Mouse (Mus musculus) ES-CJ7 (cell line): Measurements from ENCODE around the gene Nacc2.

ENCODE experiments used
- DNase-seq: peaks from one replicate; pipeline ENCODE4 v3.0.0; 2011; ENCODE audit warnings: low read depth, low spot score

Nacc2 gene

GRCm38 (mm10) chr2:26099851-26100250 lies 23.2 kb downstream of the Nacc2 start:
- DNase-seq: no peak

DNA sequence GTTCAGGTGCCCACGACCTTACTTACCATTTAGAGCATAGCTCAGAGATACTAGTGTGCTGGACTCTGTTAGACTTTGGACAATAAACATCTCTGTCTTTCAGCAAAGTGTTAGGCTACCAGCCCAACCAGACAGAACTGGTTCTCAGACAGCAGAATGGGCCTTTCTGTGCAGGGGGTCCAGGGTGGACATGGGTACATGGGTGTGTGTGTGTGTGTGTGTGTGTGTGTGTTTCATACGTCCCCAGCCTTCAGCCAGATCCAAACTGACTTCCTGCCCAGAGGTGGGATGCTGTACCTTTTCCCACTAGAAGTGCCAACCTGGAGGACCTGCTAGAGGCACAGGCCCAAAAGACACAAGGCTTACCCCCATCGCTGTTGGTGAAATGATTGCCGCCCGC lies 23.8 kb downstream of the Nacc2 start:
- no peak for DNase-seq

GRCm38 (mm10) chr2:26093897-26094296 lies 29.1 kb downstream of the Nacc2 start:
- no peak for DNase-seq

DNA sequence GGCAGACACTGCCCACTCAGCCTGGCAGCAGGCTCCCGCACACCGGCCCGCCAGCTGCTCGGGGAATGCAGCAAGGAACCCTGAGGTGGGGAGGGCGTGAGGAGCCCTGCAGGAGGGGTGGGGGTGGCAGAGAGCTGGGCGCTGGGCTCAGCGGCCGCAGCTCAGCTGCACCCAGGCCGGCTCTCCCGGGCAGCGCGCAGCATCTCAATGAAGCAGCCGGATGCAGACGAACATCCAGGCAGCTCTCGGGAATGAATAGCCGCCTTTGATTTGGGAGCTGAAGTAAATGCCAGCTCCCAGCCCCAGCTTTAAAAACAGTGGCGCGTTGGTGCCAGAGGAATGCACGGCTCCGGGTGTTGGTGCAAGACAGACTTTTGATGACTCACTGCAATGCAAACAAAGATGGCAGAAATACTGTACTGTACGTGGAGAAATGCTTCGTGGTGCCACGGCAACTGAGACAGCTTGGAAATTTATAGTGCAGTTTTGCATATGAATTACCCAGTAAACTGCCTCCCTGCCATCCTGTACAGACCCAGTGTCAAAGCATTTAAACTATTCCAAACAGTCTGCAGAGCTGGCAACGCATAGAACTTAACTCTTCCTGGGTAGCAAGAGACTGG lies 31.1 kb downstream of the Nacc2 start:
- DNase-seq: peak; percentile 42

GRCm38 (mm10) chr2:26090876-26091770 lies 31.9 kb downstream of the Nacc2 start:
- peak; percentile 63 for DNase-seq

DNA sequence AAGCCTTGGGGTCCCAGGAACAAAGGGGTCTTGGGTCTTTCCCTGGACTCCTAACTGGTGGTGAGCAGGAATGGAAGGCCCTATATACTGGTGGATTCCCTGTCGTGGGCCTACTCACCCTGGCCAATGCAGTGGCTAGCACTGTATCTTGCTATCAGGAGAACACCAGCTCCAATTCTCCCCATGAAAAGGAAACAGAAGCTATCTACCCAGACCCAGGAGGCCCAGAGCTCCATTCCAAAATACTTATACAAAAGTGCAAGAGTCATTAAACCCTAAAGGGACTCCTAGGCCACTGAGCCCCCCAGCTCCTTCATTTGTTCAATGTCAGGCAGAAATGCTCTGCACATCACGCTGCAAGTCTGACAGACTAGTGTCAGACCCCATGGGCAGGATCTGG lies 34.0 kb downstream of the Nacc2 start:
- no peak for DNase-seq

GRCm38 (mm10) chr2:26086926-26087600 lies 36.0 kb downstream of the Nacc2 start:
- no peak for DNase-seq

DNA sequence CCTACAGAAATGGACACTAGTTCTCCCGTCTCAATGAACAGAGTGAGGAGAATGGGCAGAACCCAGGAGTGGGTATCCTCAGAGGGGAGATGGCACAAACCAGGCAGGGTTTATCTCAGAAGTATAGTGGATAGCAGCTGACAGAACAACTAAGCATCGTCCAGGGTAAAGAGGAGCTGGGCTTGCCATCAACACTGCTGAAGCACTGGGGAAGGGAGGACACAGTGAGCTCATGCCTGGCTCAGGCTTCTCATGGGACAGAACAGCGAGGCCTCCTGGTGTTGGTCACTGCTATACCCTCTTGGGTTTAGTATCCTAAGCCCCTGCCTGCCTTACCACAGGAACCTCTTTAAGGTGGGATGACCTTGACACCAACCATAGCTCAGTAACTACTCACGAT lies 36.5 kb downstream of the Nacc2 start:
- DNase-seq: no peak

- no peak for DNase-seq
These were observed 40.1 kb downstream of the Nacc2 start for GRCm38 (mm10) chr2:26082883-26083282.

DNA sequence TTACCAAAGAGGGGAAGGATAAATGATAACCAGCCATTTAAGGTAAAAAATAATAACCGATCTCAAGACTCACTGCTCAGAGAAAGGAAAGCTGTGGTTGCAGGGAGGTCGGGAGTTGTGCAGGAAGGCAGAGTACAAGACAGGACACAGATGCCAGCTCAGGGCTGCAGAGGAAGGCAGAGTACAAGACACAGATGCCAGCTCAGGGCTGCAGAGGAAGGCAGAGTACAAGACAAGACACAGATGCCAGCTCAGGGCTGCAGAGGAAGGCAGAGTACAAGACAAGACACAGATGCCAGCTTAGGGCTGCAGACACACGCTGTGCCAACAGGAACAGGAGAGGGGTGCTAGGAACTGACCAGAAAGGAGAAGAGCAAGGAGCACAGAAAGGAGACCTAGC lies 42.2 kb downstream of the Nacc2 start:
- DNase-seq: no peak

GRCm38 (mm10) chr2:26079409-26079808 lies 43.6 kb downstream of the Nacc2 start:
- peak; percentile 75 for DNase-seq

GRCm38 (mm10) chr2:26077068-26077467 lies 46.0 kb downstream of the Nacc2 start:
- DNase-seq: no peak

GRCm38 (mm10) chr2:26076121-26076520 lies 46.9 kb downstream of the Nacc2 start:
- DNase-seq: peak; percentile 81

GRCm38 (mm10) chr2:26074551-26074950 lies 48.5 kb downstream of the Nacc2 start:
- no peak for DNase-seq

DNA sequence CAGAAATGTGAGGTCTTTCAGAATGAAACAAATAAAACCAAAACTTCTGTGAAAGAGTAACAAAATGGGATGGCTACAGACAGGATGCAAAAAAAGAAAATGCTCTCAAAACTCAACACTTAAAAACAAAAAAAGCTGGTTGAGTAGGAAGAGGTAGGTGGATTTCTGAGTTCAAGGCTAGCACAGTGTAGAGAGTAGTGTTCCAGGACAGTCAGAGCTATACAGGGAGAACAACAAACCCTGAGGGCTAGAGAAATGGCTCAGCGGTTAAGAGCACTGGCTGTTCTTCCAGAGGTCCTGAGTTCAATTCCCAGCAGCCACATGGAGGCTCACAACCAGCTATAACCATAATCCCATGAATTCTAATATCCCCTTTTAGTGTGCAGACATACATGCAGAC lies 54.4 kb downstream of the Nacc2 start:
- no peak for DNase-seq

- DNase-seq: peak; percentile 30
These were observed 54.8 kb downstream of the Nacc2 start for GRCm38 (mm10) chr2:26068175-26068574.

GRCm38 (mm10) chr2:26066527-26066926 lies 56.5 kb downstream of the Nacc2 start:
- DNase-seq: no peak

DNA sequence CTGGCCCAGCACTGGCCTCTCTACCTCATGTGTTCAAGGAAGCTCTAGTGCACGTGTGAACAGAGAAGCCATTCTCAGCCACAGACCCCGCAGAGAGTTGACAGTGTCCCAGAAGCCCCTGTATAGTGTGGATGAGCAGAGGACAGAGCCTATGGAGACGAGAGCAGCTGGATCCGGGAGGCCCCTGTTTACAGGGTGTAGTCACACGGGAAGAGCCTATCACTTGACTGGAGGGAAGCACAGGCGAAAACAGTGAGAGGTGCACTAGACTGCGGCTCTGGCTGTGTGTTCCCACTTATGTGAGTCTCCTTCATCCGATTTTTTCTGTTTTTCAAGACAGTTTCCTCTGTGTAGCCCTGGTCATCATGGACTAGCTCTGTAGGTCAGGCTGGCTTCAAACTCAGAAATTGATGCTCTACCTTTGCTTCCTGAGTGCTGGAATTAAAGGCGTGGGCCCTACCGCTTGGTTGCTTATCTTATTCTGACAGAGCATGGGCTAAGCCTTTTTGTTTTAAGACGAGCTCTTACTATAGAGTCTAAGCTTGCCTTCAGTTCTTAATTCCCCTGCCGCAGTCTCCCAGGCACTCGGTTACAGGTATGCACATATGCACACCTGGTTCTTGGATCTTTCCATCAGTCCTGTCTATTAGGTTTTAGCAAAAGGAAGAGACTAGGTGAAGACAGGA lies 60.1 kb downstream of the Nacc2 start:
- no peak for DNase-seq

DNA sequence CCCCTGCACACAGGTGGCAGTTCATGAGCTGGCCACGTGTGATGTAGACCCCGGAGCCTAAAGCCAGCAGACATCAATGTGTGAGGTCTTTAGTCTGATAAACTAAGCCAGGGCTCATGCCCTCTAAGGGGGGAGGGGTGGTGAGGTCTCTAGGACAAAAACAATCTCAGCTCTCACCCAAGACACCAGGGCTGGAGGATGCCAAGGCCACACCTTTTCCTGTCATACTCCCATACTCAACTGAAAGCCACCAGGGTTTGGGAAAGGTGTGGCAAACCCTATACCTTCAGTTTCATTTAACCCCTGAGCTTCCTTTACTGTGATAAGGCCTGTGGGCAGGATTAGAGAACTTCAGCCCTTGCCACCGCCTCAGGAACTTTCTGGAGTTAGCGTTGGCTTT lies 60.8 kb downstream of the Nacc2 start:
- no peak for DNase-seq

- no peak for DNase-seq
These were observed 61.9 kb downstream of the Nacc2 start for GRCm38 (mm10) chr2:26061018-26061666.

DNA sequence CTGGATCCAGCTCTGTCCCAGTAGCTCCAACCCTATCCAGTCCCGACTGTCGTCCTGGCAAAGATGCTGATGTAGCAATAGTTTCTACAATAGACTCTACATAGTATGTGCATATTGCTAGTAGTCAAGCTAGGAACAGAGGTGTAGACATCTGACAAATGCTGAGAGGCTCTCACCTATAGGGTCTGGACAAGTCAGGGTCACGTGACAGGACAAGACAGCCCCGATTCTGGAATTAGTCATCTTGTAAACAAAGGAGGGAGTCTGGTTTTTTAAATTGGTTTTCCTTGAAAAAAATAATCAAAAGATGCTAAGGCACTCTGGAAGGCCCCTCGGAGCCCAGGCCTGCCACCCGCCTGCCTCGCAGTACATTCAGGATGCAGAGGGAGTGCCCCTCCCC lies 66.0 kb downstream of the Nacc2 start:
- DNase-seq: no peak
